Mouse (Mus musculus): ENCODE measurements around the gene Hist2h2ab. TPM values are rescaled to one million over a fixed set of nuclear protein-coding genes. Genes with fewer than 3 reads are reported as not detected.

Gene Hist2h2ab
- total and polyA plus RNA-seq, 3 experiments = 0.72 to 234 TPM; not detected in 1

- TF ChIP-seq SMC3 (IDR thresholded peaks at IDR 0.05; ENCODE audit: low read depth, low read length) (no peak; the same call in 1 of the 2 replicates), JUND (IDR thresholded peaks at IDR 0.05; ENCODE audit: low read depth, low read length) (no peak), ZC3H11A (IDR thresholded peaks at IDR 0.05; ENCODE audit: low read depth, low read length) (0 out of 2 replicates have a peak, but pooled peaks have one; percentile 24), TCF12 (IDR thresholded peaks at IDR 0.05; ENCODE audit: low read depth, low read length) (peak; percentile 77), RCOR1 (IDR thresholded peaks at IDR 0.05; ENCODE audit: low read depth, low read length) (0 out of 2 replicates have a peak, but pooled peaks have one; percentile 24)
Measured at GRCm38 (mm10) chr3:96172197-96173178, 47.2 kb upstream of the Hist2h2ab start, which contains the start of gene Sf3b4 (continued).

- 0 out of 2 replicates have a peak, but pooled peaks have one; percentile 9 for TF ChIP-seq CHD1 (IDR thresholded peaks at IDR 0.05; ENCODE audit: low read depth, low read length)
- no peak for TF ChIP-seq MEF2A (IDR thresholded peaks at IDR 0.05; ENCODE audit: extremely low read depth, insufficient replicate concordance, low read depth, low read length, poor library complexity, severe bottlenecking)
- peak; percentile 94 for TF ChIP-seq MYC (IDR thresholded peaks at IDR 0.05; ENCODE audit: low read depth, low read length)
- no peak for TF ChIP-seq USF2 (IDR thresholded peaks at IDR 0.05; ENCODE audit: borderline replicate concordance in 1 of 2, insufficient read depth in 1 of 2, low read depth in 1 of 2, low read length in 2 of 2)
- TF ChIP-seq POLR2AphosphoS5 (IDR thresholded peaks at IDR 0.05; ENCODE audit: borderline replicate concordance, low read depth, low read length) = no peak
- TF ChIP-seq ELF1 (IDR thresholded peaks at IDR 0.05; ENCODE audit: low read depth, low read length) = no peak
- no peak for TF ChIP-seq SIN3A (IDR thresholded peaks at IDR 0.05; ENCODE audit: low read length)
- peak; percentile 95 for TF ChIP-seq MXI1 (IDR thresholded peaks at IDR 0.05; ENCODE audit: low read depth, low read length)
- TF ChIP-seq MAFK (IDR thresholded peaks at IDR 0.05; ENCODE audit: borderline replicate concordance, low read depth, low read length) = no peak
- peak; percentile 30; the same call in 1 of the 2 replicates for TF ChIP-seq USF1 (IDR thresholded peaks at IDR 0.05; ENCODE audit: low read depth, low read length)
- TF ChIP-seq BHLHE40 (IDR thresholded peaks at IDR 0.05; ENCODE audit: borderline replicate concordance, low read depth, low read length) = peak; percentile 93
- TF ChIP-seq MAX (IDR thresholded peaks at IDR 0.05; ENCODE audit: low read length) = peak; percentile 96
- no peak for TF ChIP-seq E2F4 (IDR thresholded peaks at IDR 0.05; ENCODE audit: borderline replicate concordance, low read depth, low read length)
- no peak for TF ChIP-seq NELFE (IDR thresholded peaks at IDR 0.05; ENCODE audit: low read depth, low read length)
- TF ChIP-seq TAL1 (IDR thresholded peaks at IDR 0.05; ENCODE audit: low read length) = no peak
- no peak for TF ChIP-seq POLR2A (IDR thresholded peaks at IDR 0.05; ENCODE audit: control insufficient read depth in 1 of 2, insufficient read depth in 1 of 2, low read depth in 1 of 2, low read length in 2 of 2, poor library complexity in 1 of 2)
- no peak for TF ChIP-seq KAT2A (conservative IDR thresholded peaks at IDR 0.05; ENCODE audit: low read depth, low read length)
- no peak for TF ChIP-seq CTCF (IDR thresholded peaks at IDR 0.05 in 2 of 3, conservative IDR thresholded peaks at IDR 0.05 in 1 of 3; ENCODE audit: control insufficient read depth in 1 of 3, insufficient read depth in 1 of 3, low read depth in 2 of 3, low read length in 3 of 3, poor library complexity in 1 of 3, severe bottlenecking in 1 of 3)
- 0 out of 2 replicates have a peak, but pooled peaks have one; percentile 26 for TF ChIP-seq ETS1 (IDR thresholded peaks at IDR 0.05; ENCODE audit: low read depth, low read length)
- peak overlapping the region; percentile 80 for H3K27ac ChIP-seq (ENCODE audit: control insufficient read depth, low read depth, low read length)
Measured at GRCm38 (mm10) chr3:96173185-96173584, 46.5 kb upstream of the Hist2h2ab start.

More at GRCm38 (mm10) chr3:96173185-96173584, 46.5 kb upstream of the Hist2h2ab start:
- Histone ChIP-seq H3K9ac (ENCODE audit: control insufficient read depth, low read depth, low read length, poor library complexity, severe bottlenecking) (peak overlapping the region; percentile 93), H3K4me3 (ENCODE audit: control insufficient read depth in 1 of 2, insufficient read depth in 1 of 2, low read depth in 2 of 2, low read length in 2 of 2) (peak overlapping the region; percentile 75 to 77), H3K79me2 (ENCODE audit: control insufficient read depth, insufficient read depth, low read length, poor library complexity) (peaks cover 43% of the 10 kb centered on the region), H3K4me1 (ENCODE audit: control insufficient read depth in 1 of 2, insufficient read depth in 2 of 2, low read length in 2 of 2) (peaks cover 8 to 35% of the 10 kb centered on the region in 2 experiments), H3K36me3 (ENCODE audit: control insufficient read depth in 1 of 2, insufficient read depth in 2 of 2, low read length in 2 of 2) (peaks cover 24 to 40% of the 10 kb centered on the region in 2 experiments), H3K27me3 (ENCODE audit: control insufficient read depth in 1 of 2, insufficient read depth in 2 of 2, low read length in 2 of 2) (no peaks in the 10 kb centered on the region), H3K9me3 (replicated peaks; ENCODE audit: insufficient read depth, low read length) (no peaks in the 10 kb centered on the region)
- peak; percentile 55 for DNase-seq (ENCODE audit: low read depth, low spot score)

All from MEL (cell line).